Mouse (Mus musculus) regulatory T cell (primary cell): ENCODE data around the gene Heatr1.

Source experiments
- in situ Hi-C: fragments of 300-600 bp; cut with MboI, MseI; formaldehyde crosslinking; loops from one replicate; pipeline ENCODE4 v1.15.1; 2025; ENCODE audit warnings: high pct_unique_total_duplicates

Gene Heatr1

GRCm38 (mm10) chr13:12394609-12395505 lies at the start of gene Heatr1:
TSS of gene Heatr1 (plus strand) at chr13:12395027.
- in situ Hi-C loops: loop anchor here (5.0 to 25.0 kb wide), 3 partner anchors 53 to 183 kb away; partner anchors contain the start of genes Actn2 and Ero1lb

GRCm38 (mm10) chr13:12346837-12347236 lies 48.0 kb upstream of the Heatr1 start:
- in situ Hi-C loops: no loop called here

- in situ Hi-C loops: no loop called here
These were observed 45.5 kb upstream of the Heatr1 start for GRCm38 (mm10) chr13:12349197-12349824.

DNA sequence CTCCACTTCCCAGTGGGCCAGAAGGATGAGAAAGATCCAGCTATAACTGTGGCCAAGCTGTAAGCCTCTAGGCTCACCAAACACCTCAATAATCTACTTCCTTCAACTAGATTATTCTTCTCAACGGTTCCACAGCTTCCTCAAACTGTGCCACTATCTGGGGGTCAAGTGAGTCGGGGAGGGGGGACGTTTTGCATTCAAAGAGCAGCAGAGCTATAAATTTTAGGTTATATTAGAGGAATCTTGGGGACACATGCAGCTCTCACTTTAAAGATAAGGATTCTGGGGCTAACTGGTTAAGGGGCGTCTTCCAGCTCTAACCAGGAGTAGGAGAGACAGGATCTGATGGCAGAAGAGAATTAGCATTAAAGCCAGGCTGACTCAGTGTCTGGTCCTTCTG lies 38.6 kb upstream of the Heatr1 start:
- in situ Hi-C loops: loop anchor here (25.0 kb wide), 1 partner anchor 1219 kb away; no protein-coding TSS in a partner anchor

DNA sequence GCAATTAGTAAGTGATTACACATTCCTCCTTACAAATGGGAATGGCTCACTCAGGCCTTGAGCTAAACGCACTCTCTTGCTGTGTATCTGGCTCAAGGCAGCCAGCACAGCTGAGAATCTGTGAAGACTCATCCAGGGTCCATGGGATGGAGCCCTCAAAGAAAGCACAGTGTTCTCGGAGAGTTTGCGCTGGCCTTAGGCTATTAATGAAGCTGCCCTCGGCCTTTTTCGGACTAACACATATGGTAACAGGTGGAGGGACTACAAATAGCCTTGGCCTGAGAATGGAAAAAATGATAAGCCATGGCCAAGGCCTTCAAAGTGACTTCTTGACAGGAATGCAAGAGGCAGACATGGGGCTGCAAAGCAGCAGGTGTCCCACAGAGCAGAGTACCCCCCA lies 37.3 kb upstream of the Heatr1 start:
- in situ Hi-C loops: loop anchor here (25.0 kb wide), 1 partner anchor 1220 kb away; no protein-coding TSS in a partner anchor

GRCm38 (mm10) chr13:12361486-12361885 lies 33.3 kb upstream of the Heatr1 start:
- in situ Hi-C loops: loop anchor here (25.0 kb wide), 1 partner anchor 1224 kb away; no protein-coding TSS in a partner anchor

GRCm38 (mm10) chr13:12369041-12369621 lies 25.7 kb upstream of the Heatr1 start:
- in situ Hi-C loops: loop anchor here (25.0 kb wide), 1 partner anchor 1232 kb away; no protein-coding TSS in a partner anchor

DNA sequence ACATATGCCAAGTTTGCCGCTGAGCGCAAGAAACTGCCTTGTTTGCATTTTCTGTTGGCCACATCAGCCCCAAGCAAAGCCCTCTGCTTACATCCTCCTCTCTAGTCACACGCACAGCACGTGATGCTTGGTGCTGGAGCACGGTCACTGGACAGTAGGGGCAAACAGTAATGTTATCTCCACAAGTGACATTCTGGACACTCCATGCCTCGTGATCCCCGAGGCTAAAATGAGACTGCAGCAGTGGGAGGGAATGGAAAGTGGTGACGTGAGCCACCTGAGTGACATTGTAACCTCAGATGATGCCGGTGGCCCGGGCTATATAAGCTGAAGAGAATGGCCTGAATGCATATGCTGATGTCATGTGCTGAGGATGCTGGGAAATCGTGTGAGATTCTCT lies 24.9 kb upstream of the Heatr1 start:
- in situ Hi-C loops: loop anchor here (5.0 to 25.0 kb wide), 2 partner anchors 73 to 1233 kb away; no protein-coding TSS in a partner anchor

GRCm38 (mm10) chr13:12372755-12373154 lies 22.1 kb upstream of the Heatr1 start:
- in situ Hi-C loops: loop anchor here (5.0 to 25.0 kb wide), 2 partner anchors 75 to 1235 kb away; no protein-coding TSS in a partner anchor

DNA sequence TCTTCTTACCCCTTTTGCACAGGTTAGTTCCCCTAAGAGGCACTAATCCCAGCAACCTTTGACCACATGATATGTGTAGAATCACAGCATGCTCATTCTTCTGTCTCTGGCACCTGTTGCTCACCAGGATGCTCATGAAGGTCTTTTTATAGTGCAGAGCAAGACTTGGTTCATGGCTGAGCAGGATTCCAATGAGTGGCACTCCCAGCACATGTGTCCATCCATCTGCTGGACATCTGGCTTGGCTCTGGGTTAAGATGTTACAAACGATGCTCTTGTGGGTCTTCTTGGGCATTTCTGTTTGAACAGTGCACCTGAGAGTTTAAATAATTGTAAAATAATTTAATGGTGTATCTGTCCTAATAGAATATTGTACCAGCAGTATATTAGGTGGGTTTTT lies 18.0 kb upstream of the Heatr1 start:
- in situ Hi-C loops: loop anchor here (25.0 kb wide), 1 partner anchor 164 kb away; no protein-coding TSS in a partner anchor

DNA sequence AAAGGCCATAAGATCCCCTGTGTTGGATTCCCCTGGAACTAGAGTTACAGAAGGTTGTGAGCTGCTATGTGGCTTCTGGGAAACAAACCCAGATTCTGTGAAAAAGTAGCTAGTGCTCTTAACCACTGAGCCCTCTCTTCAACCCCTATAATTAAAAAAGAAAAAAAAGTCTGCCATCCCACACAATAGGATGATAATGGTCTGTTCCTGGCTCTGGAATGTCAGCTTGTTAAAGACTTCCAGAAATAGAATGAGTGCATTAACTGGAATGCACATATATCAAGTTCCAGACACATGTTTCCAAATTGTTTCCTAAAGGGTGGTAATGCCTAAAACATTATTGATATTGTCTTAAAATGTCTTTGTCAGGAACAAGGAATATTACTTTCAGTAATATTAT lies 10.0 kb upstream of the Heatr1 start:
- in situ Hi-C loops: loop anchor here (25.0 kb wide), 1 partner anchor 172 kb away; no protein-coding TSS in a partner anchor

GRCm38 (mm10) chr13:12386286-12386685 lies 8.5 kb upstream of the Heatr1 start:
- in situ Hi-C loops: loop anchor here (25.0 kb wide), 1 partner anchor 174 kb away; no protein-coding TSS in a partner anchor

GRCm38 (mm10) chr13:12395571-12395970 lies 744 bp downstream of the Heatr1 start:
- in situ Hi-C loops: loop anchor here (5.0 to 25.0 kb wide), 2 partner anchors 172 to 183 kb away; partner anchors contain the start of gene Ero1lb

GRCm38 (mm10) chr13:12408343-12409066 lies 13.7 kb downstream of the Heatr1 start:
- in situ Hi-C loops: no loop called here

- in situ Hi-C loops: no loop called here
These were observed 17.2 kb downstream of the Heatr1 start for GRCm38 (mm10) chr13:12412016-12412415.

DNA sequence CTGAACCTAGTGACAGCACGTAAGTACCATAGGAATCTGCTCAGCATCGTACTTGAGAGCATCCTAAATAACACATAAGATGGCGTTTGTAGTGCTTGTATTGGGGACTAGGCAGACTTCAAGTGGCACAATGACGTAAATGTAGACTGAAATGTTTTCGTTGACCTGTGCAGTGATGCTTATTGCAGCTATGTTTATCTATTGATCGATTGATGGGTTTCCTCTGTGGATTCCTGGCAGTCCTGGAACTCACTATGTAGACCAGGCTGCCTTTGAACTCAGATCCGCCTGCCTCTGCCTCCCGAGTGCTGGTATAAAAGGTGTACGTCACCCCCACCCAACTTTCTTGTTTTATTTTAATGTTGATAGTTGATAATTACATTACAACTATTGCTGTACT lies 25.8 kb downstream of the Heatr1 start:
- in situ Hi-C loops: no loop called here

DNA sequence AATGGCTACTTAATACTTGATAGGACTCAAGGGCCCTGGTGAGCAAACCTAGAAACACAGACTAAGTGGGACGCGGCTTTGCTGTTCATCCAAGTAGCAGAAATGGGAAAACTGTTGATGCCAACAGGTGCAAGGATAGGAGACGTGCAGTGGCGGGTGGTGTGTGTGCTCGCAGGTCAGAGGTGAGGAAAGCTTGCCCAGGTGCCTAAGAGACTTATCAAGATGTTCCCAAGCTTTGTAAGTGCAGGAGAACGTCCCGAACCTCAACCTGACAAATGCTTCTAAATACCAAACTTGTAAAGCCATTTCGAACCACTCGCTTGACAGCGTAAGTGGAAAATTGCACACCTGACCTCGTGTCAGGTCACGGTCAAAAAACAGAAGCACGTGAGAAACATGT lies 33.7 kb downstream of the Heatr1 start:
- in situ Hi-C loops: no loop called here

- in situ Hi-C loops: no loop called here
These were observed 39.0 kb downstream of the Heatr1 start for GRCm38 (mm10) chr13:12433843-12434242.

- in situ Hi-C loops: no loop called here
These were observed 44.8 kb downstream of the Heatr1 start for GRCm38 (mm10) chr13:12439586-12439985.

DNA sequence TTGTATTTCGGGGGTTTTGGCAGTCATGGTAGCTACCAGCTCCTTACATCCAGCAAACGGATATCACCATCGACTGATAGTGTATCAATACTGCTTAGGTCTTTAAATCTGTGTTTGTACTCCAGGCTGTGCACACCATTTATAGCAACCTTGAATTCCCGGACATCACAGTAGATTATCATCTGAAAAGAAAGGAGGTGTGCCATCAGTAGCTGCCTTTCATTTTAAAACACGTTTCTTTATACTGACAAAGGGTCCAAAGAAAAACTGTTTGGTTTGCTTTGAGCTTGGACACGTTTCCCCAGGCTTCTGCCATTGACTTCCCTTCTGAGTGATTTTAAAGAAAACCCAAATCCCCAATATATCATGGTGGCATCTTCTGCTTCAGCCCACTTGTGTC lies 46.0 kb downstream of the Heatr1 start:
- in situ Hi-C loops: no loop called here

DNA sequence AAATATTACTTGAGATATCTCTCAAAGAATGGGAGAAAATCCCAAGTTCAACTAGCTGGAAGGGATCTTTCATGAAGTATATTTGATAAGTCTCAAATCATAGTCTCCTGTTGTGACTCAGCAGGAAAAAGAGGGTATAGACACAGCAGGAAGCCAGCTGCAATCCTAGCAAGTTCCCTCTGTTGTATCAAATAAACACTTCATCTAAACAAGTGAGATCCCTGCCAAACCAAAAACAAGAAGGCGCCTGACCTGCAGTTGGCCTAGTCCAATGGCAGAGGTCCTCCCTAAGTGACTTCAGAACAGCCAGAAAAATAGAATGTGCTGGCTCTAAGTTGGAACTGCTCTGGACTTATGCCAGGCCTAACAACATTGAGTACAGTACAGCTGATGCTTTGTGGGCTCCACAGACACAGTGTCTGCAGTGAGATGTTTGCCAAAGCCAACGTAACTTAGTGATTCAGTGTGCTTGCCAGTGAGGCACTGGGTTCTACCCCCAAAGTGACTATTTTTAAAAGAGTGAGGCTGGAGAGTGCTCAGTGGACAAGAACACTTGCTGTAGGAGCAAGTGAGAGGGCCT lies 47.3 kb downstream of the Heatr1 start:
- in situ Hi-C loops: no loop called here
